Mouse (Mus musculus): ENCODE measurements around the gene Rrp12. TPM values are rescaled to one million over a fixed set of nuclear protein-coding genes. Genes with fewer than 3 reads are reported as not detected.
"Not testable (repeated sequence)": the region's sequence is repeated elsewhere in the genome, so short reads cannot be mapped to it uniquely, and the experiment has no call there.

Gene Rrp12
- polyA plus RNA-seq, 1 experiment from 2014 or later, result 13.7 TPM

- no peak overlapping the region for H3K27ac ChIP-seq
- H3K36me3 ChIP-seq, result no peaks in the 10 kb centered on the region
- no peak for ATAC-seq (ENCODE audit: insufficient read depth, low FRiP score, low read depth)
- H3K4me2 ChIP-seq, result no peak overlapping the region
- 0 out of 2 replicates have a peak, but pooled peaks cover under 1% of the 10 kb centered on the region for H3K4me1 ChIP-seq
- 45% methylated on average over 2 of the region's 2 CpGs for WGBS
- no peaks in the 10 kb centered on the region for H3K9me3 ChIP-seq
- no peaks in the 10 kb centered on the region for H3K27me3 ChIP-seq (replicated peaks)
- no peak overlapping the region for H3K9ac ChIP-seq
- H3K4me3 ChIP-seq (replicated peaks), result no peak overlapping the region
These were observed 5.7 kb upstream of the Rrp12 start for GRCm38 (mm10) chr19:41901696-41902095.

- Histone ChIP-seq H3K27ac (no peak overlapping the region), H3K9ac (no peak overlapping the region), H3K9me3 (no peaks in the 10 kb centered on the region), H3K4me3 (replicated peaks) (no peak overlapping the region), H3K4me1 (no peaks in the 10 kb centered on the region), H3K27me3 (replicated peaks) (no peaks in the 10 kb centered on the region), H3K36me3 (no peaks in the 10 kb centered on the region), H3K4me2 (no peak overlapping the region)
- 82% methylated on average over 8 of the region's 8 CpGs for WGBS
- ATAC-seq (ENCODE audit: insufficient read depth, low FRiP score, low read depth), result no peak
These were observed 4.6 kb upstream of the Rrp12 start for GRCm38 (mm10) chr19:41900495-41901090.

- H3K4me2 ChIP-seq, result no peak overlapping the region
- ATAC-seq (ENCODE audit: insufficient read depth, low FRiP score, low read depth), result no peak
- H3K36me3 ChIP-seq, result no peaks in the 10 kb centered on the region
- no peak overlapping the region for H3K27ac ChIP-seq
- H3K4me1 ChIP-seq, result peaks cover 7% of the 10 kb centered on the region
- no peaks in the 10 kb centered on the region for H3K9me3 ChIP-seq
- no peak overlapping the region for H3K9ac ChIP-seq
- WGBS, result 54% methylated on average over 4 of the region's 4 CpGs
- no peaks in the 10 kb centered on the region for H3K27me3 ChIP-seq (replicated peaks)
- no peak overlapping the region for H3K4me3 ChIP-seq (replicated peaks)
These were observed 2.9 kb upstream of the Rrp12 start for GRCm38 (mm10) chr19:41898860-41899259.

- Histone ChIP-seq H3K27me3 (replicated peaks) (no peaks in the 10 kb centered on the region), H3K4me1 (peaks cover 7% of the 10 kb centered on the region), H3K27ac (no peak overlapping the region), H3K4me3 (replicated peaks) (peak overlapping the region; percentile 83), H3K9me3 (no peaks in the 10 kb centered on the region), H3K9ac (no peak overlapping the region), H3K36me3 (no peaks in the 10 kb centered on the region), H3K4me2 (peak overlapping the region; percentile 76)
- 15% methylated on average over 18 of the region's 18 CpGs for WGBS
- ATAC-seq (ENCODE audit: insufficient read depth, low FRiP score, low read depth), result no peak
These were observed 342 bp upstream of the Rrp12 start for GRCm38 (mm10) chr19:41896319-41896711.

- Histone ChIP-seq H3K4me2 (peak overlapping the region; percentile 76), H3K9ac (peak overlapping the region; percentile 13; the same call in 1 of the 2 replicates), H3K27me3 (replicated peaks) (no peaks in the 10 kb centered on the region), H3K4me1 (peaks cover 7% of the 10 kb centered on the region), H3K27ac (no peak overlapping the region), H3K36me3 (peaks cover 5% of the 10 kb centered on the region), H3K4me3 (replicated peaks) (peak overlapping the region; percentile 83), H3K9me3 (no peaks in the 10 kb centered on the region)
- no peak for ATAC-seq (ENCODE audit: insufficient read depth, low FRiP score, low read depth)
- WGBS, result 38% methylated on average over 7 of the region's 7 CpGs
These were observed 1.0 kb downstream of the Rrp12 start for GRCm38 (mm10) chr19:41894959-41895358.

- no peak overlapping the region for H3K4me2 ChIP-seq
- no peaks in the 10 kb centered on the region for H3K4me1 ChIP-seq
- no peak overlapping the region for H3K9ac ChIP-seq
- no peaks in the 10 kb centered on the region for H3K9me3 ChIP-seq
- no peaks in the 10 kb centered on the region for H3K27me3 ChIP-seq (replicated peaks)
- no peak for ATAC-seq (ENCODE audit: insufficient read depth, low FRiP score, low read depth)
- H3K27ac ChIP-seq, result no peak overlapping the region
- peaks cover 37% of the 10 kb centered on the region for H3K36me3 ChIP-seq
- no peak overlapping the region for H3K4me3 ChIP-seq (replicated peaks)
These were observed 7.8 kb downstream of the Rrp12 start for GRCm38 (mm10) chr19:41888191-41888590.

GRCm38 (mm10) chr19:41883882-41884281, 12.1 kb downstream of the Rrp12 start:
- Histone ChIP-seq H3K4me3 (replicated peaks) (no peak overlapping the region), H3K9me3 (no peaks in the 10 kb centered on the region), H3K36me3 (peaks cover 39% of the 10 kb centered on the region), H3K9ac (no peak overlapping the region), H3K4me1 (no peaks in the 10 kb centered on the region), H3K27ac (no peak overlapping the region), H3K4me2 (no peak overlapping the region), H3K27me3 (replicated peaks) (no peaks in the 10 kb centered on the region)
- 86% methylated on average over 9 of the region's 9 CpGs for WGBS
- ATAC-seq (ENCODE audit: insufficient read depth, low FRiP score, low read depth), result no peak

GRCm38 (mm10) chr19:41881842-41882241, 14.1 kb downstream of the Rrp12 start:
- no peaks in the 10 kb centered on the region for H3K9me3 ChIP-seq
- no peaks in the 10 kb centered on the region for H3K4me1 ChIP-seq
- H3K27me3 ChIP-seq (replicated peaks), result no peaks in the 10 kb centered on the region
- peaks cover 34% of the 10 kb centered on the region for H3K36me3 ChIP-seq
- ATAC-seq (ENCODE audit: insufficient read depth, low FRiP score, low read depth), result no peak
- H3K27ac ChIP-seq, result no peak overlapping the region
- WGBS, result 88% methylated on average over 4 of the region's 4 CpGs
- H3K4me2 ChIP-seq, result no peak overlapping the region
- no peak overlapping the region for H3K9ac ChIP-seq
- no peak overlapping the region for H3K4me3 ChIP-seq (replicated peaks)

GRCm38 (mm10) chr19:41874356-41874755, 21.6 kb downstream of the Rrp12 start:
- no peaks in the 10 kb centered on the region for H3K9me3 ChIP-seq
- H3K4me2 ChIP-seq, result no peak overlapping the region
- H3K4me3 ChIP-seq (replicated peaks), result no peak overlapping the region
- ATAC-seq (ENCODE audit: insufficient read depth, low FRiP score, low read depth), result no peak
- 86% methylated on average over 14 of the region's 14 CpGs for WGBS
- no peaks in the 10 kb centered on the region for H3K4me1 ChIP-seq
- H3K9ac ChIP-seq, result no peak overlapping the region
- H3K27ac ChIP-seq, result no peak overlapping the region
- H3K27me3 ChIP-seq (replicated peaks), result no peaks in the 10 kb centered on the region
- peaks cover 10% of the 10 kb centered on the region; the same call in 1 of the 2 replicates for H3K36me3 ChIP-seq

GRCm38 (mm10) chr19:41872285-41872684, 23.7 kb downstream of the Rrp12 start:
- H3K36me3 ChIP-seq, result peaks cover 21% of the 10 kb centered on the region
- WGBS, result 91% methylated on average over 2 of the region's 2 CpGs
- no peaks in the 10 kb centered on the region for H3K27me3 ChIP-seq (replicated peaks)
- no peaks in the 10 kb centered on the region for H3K4me1 ChIP-seq
- no peak overlapping the region for H3K9ac ChIP-seq
- no peak overlapping the region for H3K4me2 ChIP-seq
- H3K4me3 ChIP-seq (replicated peaks), result no peak overlapping the region
- H3K9me3 ChIP-seq, result no peaks in the 10 kb centered on the region
- ATAC-seq (ENCODE audit: insufficient read depth, low FRiP score, low read depth), result no peak
- no peak overlapping the region for H3K27ac ChIP-seq

- ATAC-seq (ENCODE audit: insufficient read depth, low FRiP score, low read depth); H3K9ac ChIP-seq; H3K27ac ChIP-seq; H3K9me3 ChIP-seq; H3K4me3 ChIP-seq (replicated peaks); H3K27me3 ChIP-seq (replicated peaks); H3K4me2 ChIP-seq; H3K4me1 ChIP-seq: not testable (repeated sequence)
- WGBS, result 80% methylated on average over 5 of the region's 5 CpGs
- H3K36me3 ChIP-seq, result peaks cover 17% of the 10 kb centered on the region
These were observed 26.0 kb downstream of the Rrp12 start for GRCm38 (mm10) chr19:41869946-41870345.

GRCm38 (mm10) chr19:41869296-41869695, 26.7 kb downstream of the Rrp12 start:
- no peak overlapping the region for H3K9ac ChIP-seq
- WGBS, result 96% methylated on average over 5 of the region's 5 CpGs
- H3K36me3 ChIP-seq, result peaks cover 15% of the 10 kb centered on the region
- no peak overlapping the region for H3K4me3 ChIP-seq (replicated peaks)
- no peaks in the 10 kb centered on the region for H3K4me1 ChIP-seq
- H3K27me3 ChIP-seq (replicated peaks), result no peaks in the 10 kb centered on the region
- no peak for ATAC-seq (ENCODE audit: insufficient read depth, low FRiP score, low read depth)
- H3K27ac ChIP-seq, result no peak overlapping the region
- no peak overlapping the region for H3K4me2 ChIP-seq
- no peaks in the 10 kb centered on the region for H3K9me3 ChIP-seq

GRCm38 (mm10) chr19:41866707-41867106, 29.3 kb downstream of the Rrp12 start:
- Histone ChIP-seq H3K36me3 (peaks cover 27% of the 10 kb centered on the region), H3K4me2 (no peak overlapping the region), H3K27ac (no peak overlapping the region), H3K4me3 (replicated peaks) (no peak overlapping the region), H3K9ac (no peak overlapping the region), H3K27me3 (replicated peaks) (no peaks in the 10 kb centered on the region), H3K4me1 (no peaks in the 10 kb centered on the region), H3K9me3 (no peaks in the 10 kb centered on the region)
- no peak for ATAC-seq (ENCODE audit: insufficient read depth, low FRiP score, low read depth)
- 90% methylated on average over 8 of the region's 8 CpGs for WGBS

Measured in stomach, embryonic 15.5 days (tissue).